Mouse (Mus musculus): Measurements from ENCODE around the gene Col27a1. TPM values are rescaled to one million over a fixed set of nuclear protein-coding genes. Genes with fewer than 3 reads are reported as not detected.
A peak's percentile ranks its signal among the peaks of the same experiment; 100 is the strongest.

Gene Col27a1
- polyA plus RNA-seq, 1 experiment = 14.1 TPM

GRCm38 (mm10) chr4:63373404-63373803 lies 159.6 kb downstream of the Col27a1 start:
- TF ChIP-seq CTCF (IDR thresholded peaks at IDR 0.05; ENCODE audit: borderline replicate concordance, control insufficient read depth, extremely low read depth, insufficient read depth, low read length, poor library complexity) = no peak
- TF ChIP-seq POLR2A (IDR thresholded peaks at IDR 0.05; ENCODE audit: control insufficient read depth, extremely low read depth, insufficient read depth, low read length, poor library complexity) = no peak
- no peaks in the 10 kb centered on the region for H3K27me3 ChIP-seq (ENCODE audit: control insufficient read depth, insufficient read depth, low read length)
- peaks cover 87% of the 10 kb centered on the region for H3K36me3 ChIP-seq (ENCODE audit: control insufficient read depth, insufficient read depth, low read length)
- 95% methylated on average over 8 of the region's 8 CpGs for WGBS
- no peaks in the 10 kb centered on the region for H3K4me1 ChIP-seq (replicated peaks; ENCODE audit: control insufficient read depth, insufficient read depth, low read length)
- no peak overlapping the region for H3K4me3 ChIP-seq (ENCODE audit: control insufficient read depth, insufficient read depth, low read length)
- DNase-seq = no peak
- H3K27ac ChIP-seq (ENCODE audit: control insufficient read depth, insufficient read depth, low read length) = no peak overlapping the region

- TF ChIP-seq CTCF (IDR thresholded peaks at IDR 0.05; ENCODE audit: borderline replicate concordance, control insufficient read depth, extremely low read depth, insufficient read depth, low read length, poor library complexity) (no peak), POLR2A (IDR thresholded peaks at IDR 0.05; ENCODE audit: control insufficient read depth, extremely low read depth, insufficient read depth, low read length, poor library complexity) (no peak)
- Histone ChIP-seq H3K27me3 (ENCODE audit: control insufficient read depth, insufficient read depth, low read length) (no peaks in the 10 kb centered on the region), H3K27ac (ENCODE audit: control insufficient read depth, insufficient read depth, low read length) (no peak overlapping the region), H3K4me1 (replicated peaks; ENCODE audit: control insufficient read depth, insufficient read depth, low read length) (no peaks in the 10 kb centered on the region), H3K4me3 (ENCODE audit: control insufficient read depth, insufficient read depth, low read length) (no peak overlapping the region), H3K36me3 (ENCODE audit: control insufficient read depth, insufficient read depth, low read length) (peaks cover 88% of the 10 kb centered on the region)
- DNase-seq = no peak
- whole genome bisulfite sequencing = 94% methylated on average over 12 of the region's 12 CpGs
These were observed 160.5 kb downstream of the Col27a1 start for GRCm38 (mm10) chr4:63374331-63374730.

GRCm38 (mm10) chr4:63375367-63375766 lies 161.6 kb downstream of the Col27a1 start:
- peaks cover 88% of the 10 kb centered on the region for H3K36me3 ChIP-seq (ENCODE audit: control insufficient read depth, insufficient read depth, low read length)
- no peaks in the 10 kb centered on the region for H3K27me3 ChIP-seq (ENCODE audit: control insufficient read depth, insufficient read depth, low read length)
- TF ChIP-seq CTCF (IDR thresholded peaks at IDR 0.05; ENCODE audit: borderline replicate concordance, control insufficient read depth, extremely low read depth, insufficient read depth, low read length, poor library complexity) = no peak
- TF ChIP-seq POLR2A (IDR thresholded peaks at IDR 0.05; ENCODE audit: control insufficient read depth, extremely low read depth, insufficient read depth, low read length, poor library complexity) = no peak
- DNase-seq = no peak
- H3K4me1 ChIP-seq (replicated peaks; ENCODE audit: control insufficient read depth, insufficient read depth, low read length) = no peaks in the 10 kb centered on the region
- WGBS = 96% methylated on average over 1 of the region's 1 CpGs
- H3K4me3 ChIP-seq (ENCODE audit: control insufficient read depth, insufficient read depth, low read length) = no peak overlapping the region
- H3K27ac ChIP-seq (ENCODE audit: control insufficient read depth, insufficient read depth, low read length) = no peak overlapping the region

GRCm38 (mm10) chr4:63377483-63377882 lies 163.7 kb downstream of the Col27a1 start:
- TF ChIP-seq POLR2A (IDR thresholded peaks at IDR 0.05; ENCODE audit: control insufficient read depth, extremely low read depth, insufficient read depth, low read length, poor library complexity) = no peak
- peak; percentile 32; the same call in 1 of the 2 replicates for TF ChIP-seq CTCF (IDR thresholded peaks at IDR 0.05; ENCODE audit: borderline replicate concordance, control insufficient read depth, extremely low read depth, insufficient read depth, low read length, poor library complexity)
- H3K27me3 ChIP-seq (ENCODE audit: control insufficient read depth, insufficient read depth, low read length) = no peaks in the 10 kb centered on the region
- WGBS = 87% methylated on average over 7 of the region's 7 CpGs

GRCm38 (mm10) chr4:63382676-63383369 lies 169.0 kb downstream of the Col27a1 start:
- H3K4me3 ChIP-seq (ENCODE audit: control insufficient read depth, insufficient read depth, low read length) = no peak overlapping the region
- no peaks in the 10 kb centered on the region for H3K27me3 ChIP-seq (ENCODE audit: control insufficient read depth, insufficient read depth, low read length)
- H3K36me3 ChIP-seq (ENCODE audit: control insufficient read depth, insufficient read depth, low read length) = peaks cover 64% of the 10 kb centered on the region
- TF ChIP-seq CTCF (IDR thresholded peaks at IDR 0.05; ENCODE audit: borderline replicate concordance, control insufficient read depth, extremely low read depth, insufficient read depth, low read length, poor library complexity) (no peak), POLR2A (IDR thresholded peaks at IDR 0.05; ENCODE audit: control insufficient read depth, extremely low read depth, insufficient read depth, low read length, poor library complexity) (no peak)
- DNase-seq = no peak
- no peak overlapping the region for H3K27ac ChIP-seq (ENCODE audit: control insufficient read depth, insufficient read depth, low read length)
- WGBS = 97% methylated on average over 4 of the region's 4 CpGs
- peaks cover 27% of the 10 kb centered on the region for H3K4me1 ChIP-seq (replicated peaks; ENCODE audit: control insufficient read depth, insufficient read depth, low read length)

More at GRCm38 (mm10) chr4:63377483-63377882, 163.7 kb downstream of the Col27a1 start:
- no peak overlapping the region for H3K4me3 ChIP-seq (ENCODE audit: control insufficient read depth, insufficient read depth, low read length)
- peaks cover 90% of the 10 kb centered on the region for H3K36me3 ChIP-seq (ENCODE audit: control insufficient read depth, insufficient read depth, low read length)
- H3K27ac ChIP-seq (ENCODE audit: control insufficient read depth, insufficient read depth, low read length) = no peak overlapping the region
- peak; percentile 46 for DNase-seq
- no peaks in the 10 kb centered on the region; the same call in 1 of the 2 replicates for H3K4me1 ChIP-seq (replicated peaks; ENCODE audit: control insufficient read depth, insufficient read depth, low read length)

GRCm38 (mm10) chr4:63383474-63383873 lies 169.7 kb downstream of the Col27a1 start:
- H3K4me3 ChIP-seq (ENCODE audit: control insufficient read depth, insufficient read depth, low read length) = no peak overlapping the region
- H3K4me1 ChIP-seq (replicated peaks; ENCODE audit: control insufficient read depth, insufficient read depth, low read length) = peaks cover 33% of the 10 kb centered on the region
- WGBS = 93% methylated on average over 12 of the region's 12 CpGs
- no peak for DNase-seq
- no peak for TF ChIP-seq CTCF (IDR thresholded peaks at IDR 0.05; ENCODE audit: borderline replicate concordance, control insufficient read depth, extremely low read depth, insufficient read depth, low read length, poor library complexity)
- no peak for TF ChIP-seq POLR2A (IDR thresholded peaks at IDR 0.05; ENCODE audit: control insufficient read depth, extremely low read depth, insufficient read depth, low read length, poor library complexity)
- peaks cover 57% of the 10 kb centered on the region for H3K36me3 ChIP-seq (ENCODE audit: control insufficient read depth, insufficient read depth, low read length)
- no peak overlapping the region for H3K27ac ChIP-seq (ENCODE audit: control insufficient read depth, insufficient read depth, low read length)
- no peaks in the 10 kb centered on the region for H3K27me3 ChIP-seq (ENCODE audit: control insufficient read depth, insufficient read depth, low read length)
